Mouse (Mus musculus) embryo, embryonic 11.5 days (tissue): ENCODE measurements at regions not wholly inside any gene's neighbourhood (a gene's known extent, or its start where the extent isn't known, plus 50 kb on each side); places are given as distances from the start of the nearest gene placed in this dataset.

Source experiments
- DNase-seq: peaks from one replicate; pipeline ENCODE4 v3.0.0-alpha.2; 2012; ENCODE audit warnings: low read depth, low spot score

DNA sequence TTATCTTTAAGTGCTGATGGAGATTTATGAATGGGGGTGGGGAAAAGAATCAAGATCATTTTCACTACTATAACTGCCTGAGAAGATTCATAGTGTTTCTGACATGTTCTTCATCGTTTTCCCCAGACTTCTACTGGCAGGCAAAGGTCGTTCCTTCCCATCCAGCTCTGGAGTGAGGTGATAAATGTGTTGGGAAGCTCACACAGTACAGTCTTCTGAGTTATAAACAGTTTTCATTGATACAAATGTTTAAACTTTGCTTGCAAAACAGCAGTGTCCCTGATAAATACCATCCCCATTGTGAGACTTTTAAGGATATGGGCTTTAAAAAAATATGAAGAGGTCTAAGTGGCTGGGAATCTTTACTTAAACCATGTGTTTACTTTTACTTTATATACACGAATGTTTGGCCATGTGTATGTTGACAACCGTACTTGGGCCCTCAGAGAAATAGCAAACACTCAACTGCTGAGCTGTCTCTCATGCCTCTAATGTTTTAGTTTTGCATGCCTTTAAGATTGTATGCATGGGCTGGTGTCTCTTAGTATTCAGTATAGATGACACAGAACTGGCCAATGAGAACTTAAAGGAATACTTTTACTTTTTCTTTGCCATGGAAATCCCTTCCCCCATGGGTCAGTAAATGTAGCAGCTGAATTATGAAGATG is 189.8 kb upstream of the Rora start:
- DNase-seq: no peak

DNA sequence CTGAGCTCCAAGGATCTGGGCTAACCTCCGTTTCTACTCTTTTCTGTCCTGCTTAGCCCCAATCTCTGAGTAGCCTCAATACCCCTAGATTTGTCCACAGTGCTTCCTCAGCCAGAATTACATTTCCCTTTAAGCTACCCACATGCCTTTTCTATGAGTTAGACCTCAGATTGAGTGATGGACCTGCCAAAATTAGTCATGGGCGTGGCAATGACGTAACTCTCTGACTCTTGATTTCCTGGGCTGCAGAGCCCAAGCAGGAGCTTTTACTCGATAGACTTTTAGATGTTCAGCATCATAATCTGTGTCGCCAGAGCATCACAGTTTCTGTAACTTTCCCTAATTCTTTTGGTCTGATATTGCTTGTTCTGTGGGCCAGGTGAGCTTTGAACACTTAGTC is 186.9 kb upstream of the Rora start:
- no peak for DNase-seq

DNA sequence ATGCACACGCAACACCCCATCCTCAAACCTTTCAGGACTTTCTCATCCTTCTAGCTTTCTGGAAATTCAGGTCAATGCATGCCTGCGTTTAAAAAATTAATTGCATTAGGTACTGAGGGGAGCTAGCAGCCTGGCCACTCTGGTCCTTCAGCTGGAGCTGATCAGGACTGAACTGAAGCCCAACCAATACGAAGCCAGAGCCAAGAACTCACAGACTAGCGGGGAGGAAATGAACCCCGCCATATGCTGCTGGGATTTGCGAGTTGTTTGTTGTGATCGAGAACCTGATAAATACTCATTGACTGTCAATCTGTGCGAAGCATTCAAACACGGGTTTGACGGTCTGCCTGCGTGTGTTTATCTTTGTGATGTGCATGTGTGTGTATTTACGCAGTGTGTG is 177.2 kb upstream of the Rora start:
- no peak for DNase-seq

DNA sequence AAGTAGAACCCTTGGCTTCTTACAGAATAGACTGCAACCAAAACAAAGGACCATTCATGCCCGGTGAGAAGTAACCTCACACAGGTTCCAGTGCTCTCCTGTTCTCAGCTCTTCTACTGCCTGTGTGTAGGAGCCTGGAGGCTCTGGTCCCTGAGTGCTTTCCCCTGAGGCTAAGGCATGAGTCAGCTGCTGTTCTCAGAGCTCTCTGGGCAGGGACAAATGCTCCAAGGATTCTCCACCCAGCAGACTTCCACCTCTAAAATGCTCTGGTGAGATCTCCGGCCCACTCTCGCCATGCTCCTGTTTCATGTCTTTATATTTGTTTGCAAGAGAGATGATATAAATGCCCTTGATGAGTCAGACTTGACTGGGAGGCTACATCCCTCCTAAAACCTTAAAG is 176.1 kb upstream of the Rora start:
- DNase-seq: no peak

- no peak for DNase-seq
These were observed 166.9 kb upstream of the Rora start for GRCm38 (mm10) chr9:68486646-68487045.

- DNase-seq: no peak
These were observed 162.4 kb upstream of the Rora start for GRCm38 (mm10) chr9:68491151-68491550.

DNA sequence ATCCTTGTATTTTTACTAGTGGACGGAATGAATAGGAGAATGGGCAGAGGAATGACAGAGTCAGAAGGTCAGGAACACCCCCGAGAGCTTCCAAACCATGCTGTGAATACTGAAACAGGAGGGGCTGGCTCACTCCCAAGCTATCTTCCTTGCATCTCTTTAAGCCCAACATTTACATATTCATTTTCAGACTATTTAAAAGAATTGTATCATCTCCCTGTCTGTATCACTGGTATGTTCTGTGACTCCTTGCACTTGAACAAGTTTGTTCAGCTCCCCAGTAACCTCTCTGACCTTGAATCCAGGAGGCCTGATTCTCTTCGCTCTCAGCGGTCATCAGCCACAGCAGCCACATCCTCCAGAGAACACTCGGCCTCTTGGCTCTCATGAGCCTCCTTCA is 132.4 kb upstream of the Rora start:
- no peak for DNase-seq

DNA sequence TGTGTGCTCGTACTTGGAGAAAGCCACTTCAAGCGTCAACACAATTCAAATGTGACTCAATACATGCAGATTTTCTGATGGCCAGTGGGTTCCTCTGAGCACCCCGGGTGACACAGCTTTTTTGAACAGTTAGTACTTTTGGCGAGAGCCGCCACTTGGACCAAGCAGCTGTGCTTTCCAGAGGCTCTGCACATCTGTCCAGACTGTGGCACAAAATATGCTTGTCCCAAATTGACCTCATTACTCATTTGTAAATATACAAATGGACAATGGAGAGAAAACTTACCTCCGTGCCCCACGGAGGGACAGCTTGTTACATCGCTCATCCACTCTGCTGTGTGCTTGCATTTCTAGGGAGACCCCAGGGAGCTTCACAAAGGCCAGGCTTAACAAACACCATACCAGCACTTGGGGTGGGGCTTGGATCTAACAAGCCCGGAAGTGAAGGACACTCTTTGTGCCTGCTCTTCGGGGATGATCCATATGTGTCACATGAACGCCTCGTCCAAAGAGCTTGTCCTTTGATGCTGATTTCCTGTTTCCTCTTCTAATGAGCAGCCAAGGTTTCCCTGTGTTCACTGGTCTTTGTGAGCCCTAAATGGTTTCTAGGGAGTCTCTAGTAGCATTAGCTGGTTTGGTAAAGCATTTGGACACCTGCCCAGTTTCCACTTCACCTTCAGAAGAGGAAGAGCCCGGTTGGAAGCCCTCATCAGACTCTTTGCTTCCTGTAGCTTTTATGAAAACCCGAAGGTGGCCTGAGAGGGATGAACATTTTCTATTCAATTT is 91.6 kb upstream of the Rora start:
- no peak for DNase-seq

GRCm38 (mm10) chr9:68563206-68563605 is 90.4 kb upstream of the Rora start:
- no peak for DNase-seq

DNA sequence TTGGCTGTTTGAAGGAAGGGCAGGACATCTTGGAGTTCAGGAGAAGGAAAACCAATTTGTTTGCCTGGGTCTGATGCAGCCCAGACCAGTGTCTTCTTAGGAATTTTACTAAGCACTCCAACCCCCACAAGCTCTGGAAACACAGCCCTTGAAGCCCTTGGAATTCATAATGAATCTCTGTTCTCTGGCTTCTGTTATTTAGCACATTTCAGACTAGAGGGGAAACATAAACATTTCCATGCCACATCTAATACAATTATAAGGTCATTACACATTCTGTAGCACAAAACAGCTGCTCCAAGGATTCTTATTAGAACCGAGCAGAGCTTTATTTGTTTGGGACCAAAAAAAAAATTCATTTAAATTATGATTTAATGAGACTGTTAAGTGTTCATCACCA is 67.8 kb upstream of the Rora start:
- no peak for DNase-seq

DNA sequence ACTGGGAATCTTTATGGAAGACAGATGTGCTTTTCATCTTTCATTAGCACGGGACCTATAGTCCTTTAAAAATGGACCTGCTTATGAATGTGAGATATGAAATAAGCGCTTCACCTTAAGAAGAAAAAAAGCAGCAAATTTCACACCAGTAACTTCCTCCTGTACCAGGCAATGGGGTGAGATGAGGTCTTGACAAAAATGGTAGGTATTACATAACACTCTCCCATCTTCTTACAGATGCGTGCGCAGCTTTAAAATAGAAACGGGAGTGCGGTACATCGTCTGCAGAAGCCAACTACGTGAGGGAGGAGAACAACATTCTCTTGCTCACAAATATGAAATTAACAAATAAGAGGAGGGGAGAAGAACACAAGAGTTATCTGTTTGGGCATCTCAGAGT is 62.6 kb upstream of the Rora start:
- no peak for DNase-seq

DNA sequence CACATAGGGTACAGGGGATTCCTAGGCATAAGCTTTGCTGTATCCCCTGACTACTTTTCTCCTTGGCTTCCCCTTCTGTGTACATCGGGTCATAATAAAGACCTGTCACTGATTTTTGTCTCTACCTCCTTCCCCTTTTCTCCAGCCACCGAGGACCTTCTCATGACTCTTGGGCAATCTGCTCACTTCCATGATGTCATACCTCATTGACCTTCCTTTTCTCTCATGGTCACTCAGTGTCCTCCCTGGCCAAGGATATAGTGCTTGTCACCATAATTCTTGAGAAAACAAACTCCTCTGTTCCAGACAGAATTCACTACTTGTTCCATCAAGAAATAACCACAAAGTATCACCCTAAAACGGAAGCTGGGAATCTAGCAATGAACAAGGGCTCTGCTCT is 60.6 kb upstream of the Rora start:
- DNase-seq: no peak

GRCm38 (mm10) chr9:68594586-68594985 is 59.0 kb upstream of the Rora start:
- DNase-seq: no peak
